Mouse (Mus musculus) limb, embryonic 14.5 days (tissue): ENCODE data around the gene Rbms3. TPM values are rescaled to one million over a fixed set of nuclear protein-coding genes. Genes with fewer than 3 reads are reported as not detected.

ENCODE experiments used
- ATAC-seq: fragments of 200-750 bp; cut with Nextera tagmentation; 2 replicates; pipeline ENCODE4 v1.8.0; 2017; ENCODE audit warnings: low read depth, moderate number of reproducible peaks, moderate TSS enrichment; ENCODE audit not compliant: low FRiP score
- DNase-seq: peaks from one replicate; pipeline ENCODE4 v3.0.0-alpha.2; 2015; ENCODE audit warnings: low spot score
- H3K27ac ChIP-seq: fragments of 300-500 bp; sonication (generic); replicated peaks from 2 replicates; pipeline ENCODE4 v1.5.1; 2014; ENCODE audit warnings: low read depth, mild to moderate bottlenecking, low read length, moderate library complexity, mixed read lengths
- H3K27me3 ChIP-seq: fragments of 300-500 bp; sonication (generic); 2 replicates; pipeline ENCODE4 v1.6.1; 2014; ENCODE audit warnings: low read length, mixed read lengths; ENCODE audit not compliant: control insufficient read depth, insufficient read depth
- H3K36me3 ChIP-seq: fragments of 300-500 bp; sonication (generic); 2 replicates; pipeline ENCODE4 v1.6.1; 2014; ENCODE audit warnings: mild to moderate bottlenecking, low read length, moderate library complexity, mixed read lengths; ENCODE audit not compliant: control insufficient read depth, insufficient read depth
- H3K4me1 ChIP-seq: fragments of 300-500 bp; sonication (generic); 2 replicates; pipeline ENCODE4 v1.6.1; 2014; ENCODE audit warnings: antibody characterized with exemption, low read length, mixed read lengths; ENCODE audit not compliant: control insufficient read depth, insufficient read depth
- H3K4me2 ChIP-seq: fragments of 300-500 bp; sonication (generic); replicated peaks from 2 replicates; pipeline ENCODE4 v1.6.1; 2014; ENCODE audit warnings: low read depth, mild to moderate bottlenecking, low read length, moderate library complexity; ENCODE audit not compliant: severe bottlenecking
- H3K4me3 ChIP-seq: fragments of 300-500 bp; sonication (generic); replicated peaks from 2 replicates; pipeline ENCODE4 v1.5.1; 2014; ENCODE audit warnings: low read length
- H3K9ac ChIP-seq: fragments of 300-500 bp; sonication (generic); 2 replicates; pipeline ENCODE4 v1.6.1; 2014; ENCODE audit warnings: mild to moderate bottlenecking, low read depth, low read length, moderate library complexity; ENCODE audit not compliant: severe bottlenecking
- H3K9me3 ChIP-seq: fragments of 300-500 bp; sonication (generic); 2 replicates; pipeline ENCODE4 v1.6.1; 2016; ENCODE audit warnings: low read length; ENCODE audit not compliant: control insufficient read depth
- POLR2A ChIP-seq: fragments of 200-500 bp; IDR thresholded peaks from 2 replicates; pipeline ENCODE4 v1.8.0; 2012; ENCODE audit warnings: inconsistent platforms, mild to moderate bottlenecking, moderate library complexity, borderline replicate concordance; ENCODE audit not compliant: insufficient read depth, insufficient read length; ENCODE audit errors: extremely low read depth
- WGBS: fragments of 180-500 bp; shearing (Covaris S2); extraction: QIAGEN DNeasy Blood & Tissue Kit; methylation state at CpG from one replicate; pipeline ENCODE4 v1.1.7; 2014; 5-methylcytosine and 5-hydroxymethylcytosine counted together
- polyA plus RNA-seq, 2 experiments: library from polyadenylated mRNA; depleted of rRNA in 1 of 2; stranded (reverse) in 1 of 2; unstranded in 1 of 2; fragments of >200 nt; fragmentation: Nextera tagmentation in 1 of 2; extraction: Ambion mirVana in 1 of 2; gene quantifications; 2 replicates each; pipeline versions ENCODE4 v1.2.1 to v1.2.3; 2012 to 2014

The Rbms3 gene
- polyA plus RNA-seq, 2 experiments, result 42.1 to 94.5 TPM

DNA sequence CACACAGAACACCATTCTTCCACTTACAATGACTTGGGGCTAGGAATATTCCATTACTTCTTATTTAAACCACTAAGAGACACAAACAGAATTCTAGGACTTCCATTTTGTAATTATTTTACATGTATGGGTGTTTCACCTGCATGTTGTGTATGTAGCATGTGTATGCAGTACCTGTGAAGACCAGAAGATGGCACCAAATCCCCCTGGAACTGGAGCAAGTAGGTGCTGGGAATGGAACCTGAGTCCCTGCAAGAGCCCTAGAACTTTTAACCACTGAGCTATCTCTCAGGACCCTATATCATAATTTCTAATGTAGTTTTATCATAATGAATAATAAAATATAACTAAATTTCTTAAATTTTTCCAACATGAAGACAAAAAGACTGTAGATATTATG lies 319.9 kb downstream of the Rbms3 start:
- TF ChIP-seq POLR2A, result no peak
- no peaks in the 10 kb centered on the region for H3K27me3 ChIP-seq
- H3K4me3 ChIP-seq, result no peak overlapping the region
- H3K4me2 ChIP-seq, result no peak overlapping the region
- no peak overlapping the region for H3K27ac ChIP-seq
- H3K4me1 ChIP-seq, result no peaks in the 10 kb centered on the region
- no peak overlapping the region for H3K9ac ChIP-seq
- ATAC-seq (no peak), DNase-seq (no peak)
- no peaks in the 10 kb centered on the region for H3K36me3 ChIP-seq
- 0 out of 2 replicates have a peak, but pooled peaks cover 4% of the 10 kb centered on the region for H3K9me3 ChIP-seq

GRCm38 (mm10) chr9:117298991-117299390 lies 330.7 kb downstream of the Rbms3 start:
- ATAC-seq (no peak), DNase-seq (no peak)
- 64% methylated on average over 7 of the region's 7 CpGs for WGBS
- H3K9ac ChIP-seq, result no peak overlapping the region
- H3K4me2 ChIP-seq, result no peak overlapping the region
- no peak overlapping the region for H3K27ac ChIP-seq
- no peaks in the 10 kb centered on the region for H3K9me3 ChIP-seq
- no peak overlapping the region for H3K4me3 ChIP-seq
- H3K27me3 ChIP-seq, result no peaks in the 10 kb centered on the region
- H3K36me3 ChIP-seq, result no peaks in the 10 kb centered on the region
- no peaks in the 10 kb centered on the region for H3K4me1 ChIP-seq
- TF ChIP-seq POLR2A, result no peak

DNA sequence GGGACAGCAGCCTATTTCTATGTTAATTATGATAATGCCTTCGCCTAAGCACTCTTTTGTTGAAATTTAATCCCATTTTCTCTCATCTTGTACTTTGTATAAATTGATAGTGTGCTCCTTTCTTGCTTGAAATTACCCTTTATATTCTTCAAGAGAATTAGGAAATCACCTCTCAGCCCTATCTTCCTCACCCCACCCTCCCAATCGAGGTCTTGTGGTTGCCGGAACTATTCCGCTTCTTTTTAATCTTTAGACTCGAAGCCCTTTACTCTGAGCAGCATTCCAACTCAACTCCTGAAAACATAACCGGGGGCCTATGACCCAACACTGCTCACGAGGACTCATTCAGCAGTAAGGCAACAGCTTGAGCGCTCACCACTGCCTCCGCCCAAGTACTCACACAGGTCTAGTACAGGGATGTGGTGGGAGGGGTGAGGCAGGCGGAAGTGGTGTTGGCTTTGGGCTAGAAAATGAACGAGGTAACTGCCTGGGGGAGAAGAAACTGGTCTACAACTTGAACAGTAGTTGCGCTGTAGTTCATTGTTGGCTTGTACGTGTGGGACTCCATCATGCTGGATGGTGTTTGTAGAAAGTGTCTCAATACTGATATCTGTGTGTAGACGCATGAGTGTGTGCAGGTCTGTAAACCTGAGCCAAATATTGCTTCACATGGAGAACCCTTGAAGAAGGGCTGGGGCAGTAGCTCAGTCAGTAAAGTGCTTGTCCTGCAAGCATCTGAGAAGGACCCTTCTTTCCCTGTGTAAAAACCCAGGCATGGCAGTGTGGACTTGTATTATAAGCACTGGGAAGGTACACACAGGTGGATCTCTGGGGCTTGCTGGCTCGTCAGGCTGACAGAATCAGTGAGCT lies 331.8 kb downstream of the Rbms3 start:
- DNase-seq (no peak), ATAC-seq (no peak)
- H3K4me3 ChIP-seq, result no peak overlapping the region
- no peak overlapping the region for H3K27ac ChIP-seq
- WGBS, result 63% methylated on average over 15 of the region's 15 CpGs
- no peaks in the 10 kb centered on the region for H3K9me3 ChIP-seq
- no peaks in the 10 kb centered on the region for H3K27me3 ChIP-seq
- H3K36me3 ChIP-seq, result no peaks in the 10 kb centered on the region
- TF ChIP-seq POLR2A, result no peak
- H3K4me1 ChIP-seq, result no peaks in the 10 kb centered on the region
- no peak overlapping the region for H3K4me2 ChIP-seq
- no peak overlapping the region for H3K9ac ChIP-seq

DNA sequence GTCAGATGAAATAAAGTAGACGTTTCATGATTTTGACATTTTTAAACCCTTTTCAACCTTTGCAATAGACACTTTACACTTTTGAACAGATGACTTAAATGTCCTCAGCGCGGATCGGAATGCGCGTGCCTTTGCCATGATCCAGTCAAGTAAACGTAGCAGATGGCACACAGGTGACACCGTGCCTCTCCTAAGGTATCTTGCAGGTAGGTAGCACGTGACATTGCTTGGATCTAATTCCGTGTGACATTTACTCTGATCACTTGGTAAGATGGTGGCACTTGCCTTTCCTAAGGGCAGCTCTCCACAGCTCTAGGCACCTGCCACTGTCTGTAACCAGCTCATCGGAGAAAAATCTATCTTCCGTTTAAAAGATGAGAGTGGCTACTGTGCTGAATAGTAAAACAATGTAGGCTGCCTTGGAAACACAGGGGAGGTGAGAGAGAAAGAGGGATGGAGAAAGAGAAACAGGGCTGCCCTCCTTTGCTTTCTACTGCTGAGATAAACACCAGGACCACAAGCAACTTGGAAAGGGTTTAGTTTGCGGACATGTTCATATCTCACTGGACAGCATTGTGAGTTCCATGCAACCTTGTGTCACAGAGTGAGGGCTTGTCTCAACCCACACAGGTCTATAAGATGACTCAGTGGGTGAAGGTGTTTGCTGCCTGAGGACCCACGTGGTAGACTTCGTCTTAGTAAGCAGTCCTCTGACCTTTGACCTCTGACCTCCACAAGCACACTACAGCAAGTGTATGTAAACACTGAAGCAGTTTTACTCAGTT lies 338.5 kb downstream of the Rbms3 start:
- H3K9ac ChIP-seq, result no peak overlapping the region
- WGBS, result 79% methylated on average over 15 of the region's 15 CpGs
- H3K27ac ChIP-seq, result no peak overlapping the region
- H3K4me1 ChIP-seq, result no peaks in the 10 kb centered on the region
- no peak overlapping the region for H3K4me2 ChIP-seq
- no peak for DNase-seq
- H3K27me3 ChIP-seq, result no peaks in the 10 kb centered on the region
- H3K4me3 ChIP-seq, result no peak overlapping the region
- H3K9me3 ChIP-seq, result no peaks in the 10 kb centered on the region
- TF ChIP-seq POLR2A, result no peak
- no peak for ATAC-seq
- H3K36me3 ChIP-seq, result no peaks in the 10 kb centered on the region

DNA sequence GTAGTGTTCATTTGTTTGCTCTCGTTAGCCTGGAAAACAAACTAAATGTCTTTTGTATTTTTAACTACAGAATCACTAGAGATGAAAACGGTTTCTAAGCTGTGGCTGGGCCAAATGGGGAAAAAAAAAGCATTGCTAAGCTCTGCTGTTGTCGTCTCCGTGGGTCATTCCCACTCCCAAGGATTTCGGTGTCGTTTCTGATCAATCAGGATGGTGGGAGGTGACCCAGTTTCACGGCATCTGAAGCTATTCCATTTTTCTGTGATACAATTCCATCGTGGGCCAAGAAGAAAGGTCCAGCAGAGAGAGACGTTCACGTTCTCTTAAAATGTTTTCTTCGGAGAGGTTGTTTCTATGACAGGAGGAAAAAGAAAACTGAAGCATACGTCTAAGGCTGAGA lies 354.9 kb downstream of the Rbms3 start:
- no peak overlapping the region for H3K9ac ChIP-seq
- H3K4me2 ChIP-seq, result no peak overlapping the region
- no peak overlapping the region for H3K4me3 ChIP-seq
- no peak overlapping the region for H3K27ac ChIP-seq
- H3K36me3 ChIP-seq, result no peaks in the 10 kb centered on the region
- no peak for TF ChIP-seq POLR2A
- no peaks in the 10 kb centered on the region for H3K27me3 ChIP-seq
- ATAC-seq, result no peak
- H3K9me3 ChIP-seq, result no peaks in the 10 kb centered on the region
- H3K4me1 ChIP-seq, result no peaks in the 10 kb centered on the region
- DNase-seq, result no peak
- 79% methylated on average over 12 of the region's 12 CpGs for WGBS
